ENCODE assay signal across 8 mouse cellular contexts in genomic region chr1:39900181-39901005, GRCm38 (mm10). TPM values are rescaled to one million over a fixed set of nuclear protein-coding genes. Genes with fewer than 3 reads are reported as not detected.
DNase-seq lines count a peak whose midpoint lies in the region; ATAC-seq and TF ChIP-seq lines count a peak whose summit lies in the region.

Gene Map4k4 (plus strand): TSS chr1:39900913.

- peak; percentile 90 for ATAC-seq in hindbrain, embryonic 15.5 days (ENCODE audit: low FRiP score, low read depth)
- peak; percentile 72 for ATAC-seq in megakaryocyte, adult 5-6 weeks (ENCODE audit: poor library complexity, severe bottlenecking)

- DNase-seq in T-cell, adult 2 months (ENCODE audit: low spot score), result peak; percentile 51
- DNase-seq in cerebellum, postnatal 36 days, result peak; percentile 70 to 83
- DNase-seq in gastrocnemius, adult 2 months, result peak; percentile 91
- peak; percentile 50 for DNase-seq in left cerebral cortex, adult 8-10 months (ENCODE audit: low spot score in 2 of 2)
- DNase-seq in right cerebral cortex, adult 18-20 months, result peak; percentile 68
- peak; percentile 74 for DNase-seq in urinary bladder, postnatal 25 days (ENCODE audit: low spot score)

- H3K9me3 ChIP-seq in hindbrain, embryonic 15.5 days, result no peaks in the 10 kb centered on the region

- peak within 1 kb of the TSS; percentile 99 for H3K9ac ChIP-seq in hindbrain, embryonic 15.5 days

- H3K27me3 ChIP-seq in hindbrain, embryonic 15.5 days, result no peaks in the 10 kb centered on the region

- TF ChIP-seq CTCF in gastrocnemius, adult 2 months (IDR thresholded peaks at IDR 0.05), result no peak

- peaks cover 40% of the 10 kb centered on the region for H3K4me1 ChIP-seq in hindbrain, embryonic 15.5 days (replicated peaks)

- 0 out of 2 replicates have a peak, but pooled peaks cover 6% of the 10 kb centered on the region for H3K36me3 ChIP-seq in hindbrain, embryonic 15.5 days

- peak within 1 kb of the TSS; percentile 77 for H3K4me2 ChIP-seq in hindbrain, embryonic 15.5 days

- H3K27ac ChIP-seq in gastrocnemius, adult 2 months, result peak within 1 kb of the TSS; percentile 87
- H3K27ac ChIP-seq in hindbrain, embryonic 15.5 days (replicated peaks), result peak within 1 kb of the TSS; percentile 99

- WGBS in hindbrain, embryonic 15.5 days, result under 1% methylated on average over 74 of the region's 97 CpGs

- intact Hi-C loops in gastrocnemius, adult 2 months (cut with DNase I), result loop anchor here (5.0 kb wide), 2 partner anchors 37 to 213 kb away; no protein-coding TSS in a partner anchor

- H3K4me3 ChIP-seq in gastrocnemius, adult 2 months, result peak within 1 kb of the TSS; percentile 92
- peak within 1 kb of the TSS; percentile 85 for H3K4me3 ChIP-seq in hindbrain, embryonic 15.5 days

RNA-seq across cellular contexts. Expression of gene Map4k4, which starts in this region (rescaled TPM):
- 10 to 100 TPM; 23.2 to 28.3 TPM for total RNA-seq in gastrocnemius, adult 2 months (2021)
- 41.5 and 42.6 TPM in 2 replicates for polyA plus RNA-seq in hindbrain, embryonic 15.5 days (2015; fragmentation: Nextera tagmentation; extraction: Ambion mirVana)
- total RNA-seq in left cerebral cortex, adult 8-10 months (2022), result 100 to 1,000 TPM; 101 to 109 (median 108) TPM
- total RNA-seq in megakaryocyte, adult 5-6 weeks (2015), result 52.1 and 52.3 TPM in 2 replicates
- 190 and 228 TPM in 2 replicates for total RNA-seq in megakaryocyte, adult 5-6 weeks (2017)

Comparison
In these comparisons a context has a peak if more than half of its experiments do, and no peak if none do; other contexts are left out.
1. Peak in every context shown above with its lines: DNase-seq, ATAC-seq, H3K4me3 ChIP-seq and H3K27ac ChIP-seq.